Mouse (Mus musculus) left cerebral cortex, adult 9 months (tissue): Measurements from ENCODE around the gene Alox5.

Experiments
- DNase-seq, 2 experiments: peaks; one replicate each; pipeline ENCODE4 v3.0.0; 2022; ENCODE audit warnings: low spot score in 2 of 2

Gene Alox5

DNA sequence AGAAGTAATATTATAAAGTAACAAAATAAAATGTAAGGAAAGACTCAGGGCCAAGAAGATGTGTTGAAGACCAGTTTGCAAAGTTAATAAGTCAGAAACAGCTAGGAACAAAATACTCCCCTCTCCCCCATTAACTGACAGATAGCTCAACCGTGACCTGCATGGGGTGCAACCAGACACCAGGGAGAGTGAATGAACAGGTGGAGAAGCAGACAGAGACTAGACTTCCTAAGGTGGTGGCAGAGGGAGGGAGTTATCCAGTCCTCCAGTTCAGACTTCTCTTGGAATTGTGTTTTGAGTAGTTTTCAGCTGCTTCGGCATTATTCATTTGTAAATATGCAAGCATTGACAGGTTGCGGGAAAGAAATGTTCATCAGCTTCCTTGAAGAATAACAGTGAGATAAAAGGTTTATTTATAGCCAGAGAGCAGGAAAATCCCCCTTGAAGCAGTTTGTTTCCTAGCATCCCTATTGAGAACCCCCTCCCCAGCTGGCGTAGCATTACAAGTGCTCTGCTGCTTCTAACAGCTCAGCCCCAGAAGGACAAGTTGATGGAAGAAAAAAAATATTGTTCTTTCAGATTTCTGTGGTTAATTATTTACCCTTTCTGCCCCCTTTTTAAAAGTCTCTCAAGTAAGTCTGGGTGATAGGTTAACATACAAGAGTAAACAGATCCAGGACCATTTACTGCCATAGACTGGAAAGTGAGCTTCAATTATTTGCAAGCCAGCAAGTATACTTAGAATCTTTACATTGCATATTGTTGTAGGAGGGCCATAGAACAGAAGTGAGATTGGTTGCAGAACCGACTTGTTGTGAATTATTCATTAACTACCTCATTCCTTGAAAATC lies 75.6 kb downstream of the Alox5 start:
- no peak for DNase-seq

DNA sequence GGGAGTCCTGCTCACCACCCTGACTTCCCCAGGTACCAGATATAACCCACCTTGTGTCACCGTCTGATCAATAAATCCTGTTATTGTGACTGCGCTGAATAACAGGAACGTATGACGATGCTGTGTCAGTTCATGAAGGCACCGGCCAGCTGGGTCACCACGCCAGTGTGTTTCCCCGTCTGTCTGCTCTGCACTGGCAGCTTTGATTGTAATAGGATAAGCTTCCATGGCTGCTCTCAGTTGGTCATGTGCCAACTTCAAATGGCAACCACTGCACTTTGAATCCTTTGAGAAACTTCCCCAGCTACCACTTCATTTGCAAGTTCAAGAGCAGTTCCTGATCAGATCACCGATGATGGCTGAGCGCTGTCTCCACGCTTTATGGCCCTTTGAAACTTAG lies 77.4 kb downstream of the Alox5 start:
- no peak for DNase-seq

DNA sequence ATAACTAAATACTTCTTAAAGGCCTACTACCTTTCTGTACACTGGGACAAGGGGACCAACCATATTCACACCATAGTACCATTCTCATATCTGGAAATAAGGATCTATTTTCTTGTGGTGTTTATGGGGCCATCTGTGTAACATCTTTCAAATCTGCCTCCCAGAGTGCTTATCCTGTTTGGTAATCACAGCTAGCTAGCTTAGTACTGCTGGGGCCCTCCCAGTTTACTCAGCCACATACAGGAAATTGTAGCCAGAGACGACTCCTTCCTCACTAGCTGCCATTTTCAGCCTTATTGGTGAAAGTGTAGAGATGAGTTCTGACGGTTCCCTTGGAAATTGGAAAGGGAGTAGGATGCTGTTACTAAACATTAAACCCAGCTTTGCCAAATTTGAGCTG lies 79.4 kb downstream of the Alox5 start:
- DNase-seq: no peak

DNA sequence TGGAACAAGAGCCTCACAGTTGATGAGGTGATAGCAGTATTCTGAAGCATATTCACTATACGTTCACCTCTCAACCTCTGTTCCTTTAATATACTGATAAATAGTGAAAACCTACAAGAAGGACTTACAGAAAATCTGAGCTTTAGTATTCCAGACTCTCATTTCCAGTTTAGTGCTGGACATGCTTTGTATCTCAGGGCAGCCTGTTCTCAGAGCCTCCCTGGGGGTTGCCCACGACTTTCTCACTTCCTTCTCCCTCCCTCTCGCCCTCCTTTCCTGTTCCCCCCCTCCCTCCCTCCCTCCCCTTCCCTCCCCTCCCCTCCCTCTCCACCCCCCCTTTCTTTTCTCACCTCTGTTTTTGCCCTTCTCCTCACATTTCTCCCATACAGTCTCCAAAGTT lies 80.8 kb downstream of the Alox5 start:
- no peak for DNase-seq

DNA sequence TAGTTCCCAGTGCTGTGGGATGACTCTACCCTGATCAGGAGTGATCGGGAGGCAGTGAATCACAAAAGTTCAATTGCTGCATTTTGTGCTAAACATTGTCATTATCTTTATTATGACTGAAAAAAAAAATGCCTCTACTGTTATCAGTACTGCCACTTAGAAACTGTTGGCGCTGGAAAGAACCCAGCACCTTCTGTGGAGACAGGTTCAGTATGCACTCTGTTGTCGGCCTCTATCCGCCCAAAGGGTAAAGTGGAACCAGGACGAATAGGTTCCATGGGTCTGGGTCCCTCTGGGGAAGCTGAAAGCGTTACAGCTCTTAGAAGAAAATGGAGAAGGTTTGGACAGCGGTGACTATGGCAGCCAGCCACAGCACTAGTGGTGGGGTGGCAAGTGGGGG lies 82.1 kb downstream of the Alox5 start:
- no peak for DNase-seq

DNA sequence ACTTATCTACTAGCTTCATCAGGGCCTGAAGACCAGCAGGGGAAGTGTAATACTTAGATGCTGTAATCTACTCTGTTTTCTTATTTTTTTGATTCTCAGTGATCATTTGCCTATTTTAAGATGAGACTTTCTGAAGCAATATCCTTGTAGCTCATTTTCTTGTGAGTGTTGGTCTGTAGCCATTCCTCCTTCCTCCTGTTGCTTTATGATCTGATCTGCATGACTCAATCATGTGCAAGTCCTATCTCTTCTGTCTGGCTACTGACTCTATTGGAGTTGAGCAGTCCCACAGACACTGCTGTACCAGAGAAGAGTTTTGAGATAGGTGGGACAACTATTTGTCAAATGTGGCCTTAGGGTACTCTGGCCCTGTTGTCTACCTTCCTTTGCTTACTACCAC lies 86.4 kb downstream of the Alox5 start:
- DNase-seq: no peak

DNA sequence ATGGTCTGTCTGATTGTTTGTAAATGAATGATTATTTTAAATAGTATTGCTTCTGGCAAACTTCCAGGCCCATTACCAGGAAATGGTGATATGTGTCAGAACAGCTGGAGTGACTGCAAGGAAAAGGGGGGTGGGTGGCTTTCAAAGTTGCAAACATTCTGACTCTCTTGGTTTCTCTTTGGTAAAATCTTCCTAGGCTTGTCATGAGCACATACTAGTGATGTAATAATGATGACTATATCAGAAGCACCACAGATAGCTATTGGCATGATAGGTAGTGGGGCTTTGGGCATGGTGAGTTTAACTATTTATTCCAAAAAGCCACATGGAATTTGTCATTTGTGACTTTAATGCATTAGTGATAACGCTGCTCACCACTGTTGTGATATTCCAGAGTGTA lies 86.8 kb downstream of the Alox5 start:
- DNase-seq: no peak

DNA sequence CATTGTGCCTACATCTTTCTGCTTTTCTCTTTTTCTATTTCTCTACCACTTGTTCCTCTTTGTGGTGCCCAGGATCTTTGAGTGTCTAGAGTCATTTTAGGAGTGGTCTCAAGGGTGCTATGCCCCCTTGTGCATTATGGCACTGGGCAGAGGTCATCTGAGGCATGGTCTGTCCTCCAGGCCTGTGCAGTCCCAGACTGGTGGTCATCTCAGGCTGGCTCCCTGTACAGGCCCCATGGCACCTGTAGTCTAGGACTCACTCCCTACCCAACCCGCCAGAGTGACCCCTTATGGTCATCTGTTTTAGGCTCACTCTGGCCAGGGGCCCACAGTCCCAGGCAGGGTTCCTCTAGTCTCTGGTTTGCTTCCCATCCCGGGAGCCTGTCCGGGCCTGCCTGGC lies 89.5 kb downstream of the Alox5 start:
- no peak for DNase-seq

DNA sequence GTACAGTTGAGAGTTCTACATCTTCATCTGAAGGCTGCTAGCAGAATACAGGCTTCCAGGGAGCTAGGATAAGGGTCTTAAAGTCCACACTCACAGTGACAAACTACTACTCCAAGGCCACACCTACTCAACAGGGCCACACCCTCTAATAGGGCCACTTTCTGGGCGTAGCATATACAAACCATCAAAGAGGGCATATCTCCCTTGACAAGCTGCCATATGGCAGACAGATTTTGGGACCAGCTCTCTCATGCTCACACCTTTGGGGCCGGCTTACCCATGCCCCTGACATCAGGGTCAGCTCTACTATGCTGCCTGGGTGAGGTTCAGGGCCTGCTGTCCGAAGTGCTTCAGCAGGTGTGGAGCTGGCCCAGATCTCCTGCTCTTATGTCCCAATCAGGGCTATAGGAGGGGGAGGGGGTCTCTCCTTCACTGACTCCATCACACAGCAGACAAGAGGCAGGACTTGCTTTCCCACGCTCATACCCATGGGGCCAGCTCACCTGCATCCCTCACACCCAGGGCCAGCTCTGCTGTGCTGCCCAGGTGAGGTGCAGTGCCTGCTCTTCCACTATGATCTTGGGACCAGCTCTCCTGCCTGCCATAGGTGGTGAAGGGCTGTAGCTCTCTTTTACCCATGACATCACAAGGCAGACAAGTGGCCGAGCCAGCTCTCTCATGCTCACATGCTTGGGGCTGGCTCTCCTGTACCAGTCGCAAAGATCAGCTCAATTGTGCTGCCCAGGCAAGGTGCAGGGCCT lies 90.6 kb downstream of the Alox5 start:
- no peak for DNase-seq

GRCm38 (mm10) chr6:116369811-116370210 lies 91.2 kb downstream of the Alox5 start:
- no peak for DNase-seq

DNA sequence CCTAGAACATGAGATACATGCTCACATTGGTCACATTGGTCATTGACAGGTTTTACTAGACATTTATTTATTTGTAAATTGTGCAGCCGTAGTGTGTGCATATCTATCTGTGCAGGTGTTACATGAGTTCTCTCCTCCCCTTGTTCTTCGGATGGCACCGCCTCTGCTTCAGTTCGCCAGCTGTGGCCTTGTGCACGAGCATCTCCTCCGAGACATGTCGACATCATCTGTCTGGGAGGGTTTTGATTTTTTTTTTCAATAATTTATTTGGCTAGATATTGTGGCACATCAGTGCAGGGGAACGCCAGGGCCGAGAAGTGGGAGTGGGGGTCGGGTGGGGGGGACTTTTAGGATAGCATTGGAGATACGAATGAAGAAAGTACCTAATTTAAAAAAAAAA lies 93.0 kb downstream of the Alox5 start:
- DNase-seq: no peak

- DNase-seq: no peak
Observed at GRCm38 (mm10) chr6:116361993-116362392, 99.0 kb downstream of the Alox5 start.

DNA sequence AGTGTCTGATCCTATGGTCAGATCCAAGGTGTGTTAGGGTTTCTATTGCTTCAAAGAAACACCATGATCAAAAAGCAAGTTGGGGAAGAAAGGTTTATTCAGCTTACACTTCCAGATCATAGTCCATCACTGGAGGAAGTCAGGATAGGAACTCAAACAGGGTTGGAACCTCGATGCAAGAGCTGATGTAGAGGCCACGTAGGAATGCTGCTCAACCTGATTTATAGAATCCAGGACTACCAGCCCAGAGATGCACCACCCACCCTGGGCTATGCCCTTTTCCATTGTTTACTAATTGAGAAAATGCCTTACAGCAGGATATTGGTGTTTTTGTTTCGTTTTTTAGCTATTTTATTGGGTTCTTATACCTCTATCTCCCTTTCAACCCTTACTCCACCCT lies 99.5 kb downstream of the Alox5 start:
- no peak for DNase-seq
